Comparison of ENCODE assay signal across 8 mouse cellular contexts in the genomic region with DNA sequence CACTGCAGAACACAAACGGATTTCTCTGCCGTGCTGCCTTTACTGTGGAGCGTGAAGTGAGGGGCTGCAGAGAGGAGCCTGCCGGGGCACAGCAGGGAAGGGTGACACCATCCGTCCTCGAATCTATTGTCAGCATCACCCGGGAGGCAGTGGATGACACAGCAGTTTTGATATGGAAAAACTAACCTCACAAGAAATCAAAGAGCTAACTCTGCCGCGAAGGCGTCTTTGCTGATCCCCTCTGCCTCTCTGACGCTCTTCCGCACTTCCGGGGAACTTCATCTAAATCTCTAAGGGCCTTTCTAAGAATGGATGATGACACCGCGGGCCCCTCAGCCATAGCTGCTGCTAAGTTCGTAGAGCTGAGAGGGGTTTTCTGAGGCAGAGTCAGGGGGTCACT. TPM values are rescaled to one million over a fixed set of nuclear protein-coding genes. Genes with fewer than 3 reads are reported as not detected.
DNase-seq lines count a peak whose midpoint lies in the region; ATAC-seq and TF ChIP-seq lines count a peak whose summit lies in the region.

No protein-coding gene starts in this region.

- H3K4me1 ChIP-seq in cerebellum, adult 2 months (ENCODE audit: control insufficient read depth, insufficient read depth, low read length): no peaks in the 10 kb centered on the region
- H3K4me1 ChIP-seq in ES-E14 (ENCODE audit: control insufficient read depth in 2 of 2, insufficient read depth in 2 of 2, low read length in 2 of 2, poor library complexity in 1 of 2): peaks cover 5 to 10% of the 10 kb centered on the region in 2 experiments
- peaks cover 24% of the 10 kb centered on the region for H3K4me1 ChIP-seq in hindbrain, embryonic 15.5 days (replicated peaks)
- H3K4me1 ChIP-seq in midbrain, embryonic 15.5 days: peaks cover 29% of the 10 kb centered on the region

- in situ Hi-C loops in ES-E14 (cut with MboI; ENCODE audit: low sequenced_read_pairs in 2 of 2, unreplicated experiment in 2 of 2): no loop called here

- no peaks in the 10 kb centered on the region for H3K27me3 ChIP-seq in cerebellum, adult 2 months (ENCODE audit: control insufficient read depth, insufficient read depth, low read length)
- no peaks in the 10 kb centered on the region for H3K27me3 ChIP-seq in hindbrain, embryonic 15.5 days
- no peaks in the 10 kb centered on the region for H3K27me3 ChIP-seq in midbrain, embryonic 15.5 days (replicated peaks)

- no peak overlapping the region for H3K27ac ChIP-seq in cerebellum, adult 2 months (ENCODE audit: insufficient read depth, low read length)
- H3K27ac ChIP-seq in ES-E14 (ENCODE audit: insufficient read depth, low read depth, low read length, poor library complexity, severe bottlenecking): peak overlapping the region; percentile 53
- H3K27ac ChIP-seq in hindbrain, embryonic 15.5 days (replicated peaks): no peak overlapping the region
- H3K27ac ChIP-seq in midbrain, embryonic 15.5 days: no peak overlapping the region

- peak overlapping the region; percentile 51 for H3K4me2 ChIP-seq in hindbrain, embryonic 15.5 days
- peak overlapping the region; percentile 40 for H3K4me2 ChIP-seq in midbrain, embryonic 15.5 days

- peak; percentile 30 to 42 for DNase-seq in cerebellum, postnatal 10 days
- no peak for DNase-seq in cerebellum, adult 2 months
- DNase-seq in ES-E14 (ENCODE audit: low read depth, low spot score): no peak
- DNase-seq in adrenal gland, adult 8-10 months: no peak
- no peak for DNase-seq in adipocyte (ENCODE audit: low spot score)
- no peak for DNase-seq in left cerebral cortex, adult 18-20 months (ENCODE audit: low spot score in 2 of 2)

- TF ChIP-seq POLR2A in cerebellum, adult 2 months (IDR thresholded peaks at IDR 0.05; ENCODE audit: borderline replicate concordance, insufficient read depth, low read length): no peak

- TF ChIP-seq CTCF in cerebellum, adult 2 months (IDR thresholded peaks at IDR 0.05; ENCODE audit: borderline replicate concordance, insufficient read depth, low read depth, low read length): no peak

- H3K4me3 ChIP-seq in cerebellum, adult 2 months (replicated peaks; ENCODE audit: insufficient read depth, low read depth, low read length): no peak overlapping the region
- H3K4me3 ChIP-seq in ES-E14 (ENCODE audit: insufficient read depth in 1 of 2, low read depth in 1 of 2, low read length in 2 of 2, poor library complexity in 1 of 2, severe bottlenecking in 1 of 2): peak overlapping the region; percentile 34 to 55
- H3K4me3 ChIP-seq in hindbrain, embryonic 15.5 days: peak overlapping the region; percentile 11
- peak overlapping the region; percentile 16 for H3K4me3 ChIP-seq in midbrain, embryonic 15.5 days

- no peaks in the 10 kb centered on the region for H3K36me3 ChIP-seq in ES-E14 (ENCODE audit: control insufficient read depth, insufficient read depth, low read length, poor library complexity, severe bottlenecking)
- no peaks in the 10 kb centered on the region for H3K36me3 ChIP-seq in hindbrain, embryonic 15.5 days
- H3K36me3 ChIP-seq in midbrain, embryonic 15.5 days (replicated peaks): no peaks in the 10 kb centered on the region

- WGBS in cerebellum, adult 2 months: 14% methylated on average over 16 of the region's 16 CpGs
- 2% methylated on average over 16 of the region's 16 CpGs for WGBS in hindbrain, embryonic 15.5 days
- WGBS in midbrain, embryonic 15.5 days: under 1% methylated on average over 16 of the region's 16 CpGs

- H3K9me3 ChIP-seq in ES-E14 (ENCODE audit: control insufficient read depth, insufficient read depth, low read depth, low read length): no peaks in the 10 kb centered on the region
- H3K9me3 ChIP-seq in hindbrain, embryonic 15.5 days: no peaks in the 10 kb centered on the region
- no peaks in the 10 kb centered on the region for H3K9me3 ChIP-seq in midbrain, embryonic 15.5 days

- peak overlapping the region; percentile 53 for H3K9ac ChIP-seq in ES-E14 (ENCODE audit: insufficient read depth, low read depth, low read length, poor library complexity, severe bottlenecking)
- peak overlapping the region; percentile 12; the same call in 1 of the 2 replicates for H3K9ac ChIP-seq in hindbrain, embryonic 15.5 days
- no peak overlapping the region; the same call in 1 of the 2 replicates for H3K9ac ChIP-seq in midbrain, embryonic 15.5 days

- ATAC-seq in hindbrain, embryonic 15.5 days (ENCODE audit: low FRiP score, low read depth): no peak
- ATAC-seq in midbrain, embryonic 15.5 days (replicated peaks): no peak

TF ChIP-seq in ES-E14, 5 proteins besides CTCF, POLR2A, EP300 and RAD21:
- TF ChIP-seq ZC3H11A (IDR thresholded peaks at IDR 0.05; ENCODE audit: borderline replicate concordance, low read depth, low read length) (no peak), HCFC1 (IDR thresholded peaks at IDR 0.05; ENCODE audit: borderline replicate concordance, insufficient read depth, low read length) (no peak), MAFK (IDR thresholded peaks at IDR 0.05; ENCODE audit: insufficient read depth, low read depth, low read length) (peak; percentile 81), ZNF384 (IDR thresholded peaks at IDR 0.05; ENCODE audit: low read depth, low read length) (no peak), CHD2 (IDR thresholded peaks at IDR 0.05; ENCODE audit: low read depth, low read length) (no peak)

RNA-seq across cellular contexts. Expression of gene Ubl3, which starts 2.1 kb away (rescaled TPM):
- 182 and 202 TPM in 2 replicates for polyA plus RNA-seq in cerebellum, adult 2 months (2012; rRNA removed)
- total RNA-seq in ES-E14 (2012; rRNA removed): 75.0 and 92.5 TPM in 2 replicates
- polyA plus RNA-seq in hindbrain, embryonic 15.5 days (2015; fragmentation: Nextera tagmentation; extraction: Ambion mirVana): 96.9 and 101 TPM in 2 replicates
- 78.7 and 84.4 TPM in 2 replicates for polyA plus RNA-seq in midbrain, embryonic 15.5 days (2015; fragmentation: Nextera tagmentation; extraction: Ambion mirVana)
- 100 to 1,000 TPM; 150 to 176 (median 164) TPM for total RNA-seq in adrenal gland, adult 8-10 months (2022)
- 100 to 1,000 TPM; 244 to 266 TPM for total RNA-seq in left cerebral cortex, adult 18-20 months (2021)

Comparison
In these comparisons a context has a peak if more than half of its experiments do, and no peak if none do; other contexts are left out.
1. DNase-seq: peak in cerebellum, postnatal 10 days (2 of 2); none in cerebellum, adult 2 months (0 of 2), ES-E14 (single experiment), adrenal gland, adult 8-10 months (single experiment), adipocyte (single experiment) and left cerebral cortex, adult 18-20 months (0 of 2).